Mouse (Mus musculus) megakaryocyte, embryonic 14.5 days (primary cell): Measurements from ENCODE around the gene Ubqln4.

ENCODE experiments used
- FLI1 ChIP-seq: IDR thresholded peaks from 2 replicates; pipeline ENCODE4 v1.6.1; 2012; ENCODE audit warnings: low read length, inconsistent platforms, mixed read lengths
- GATA1 ChIP-seq: IDR thresholded peaks from 3 replicates; pipeline ENCODE4 v1.6.1; 2012; ENCODE audit warnings: mixed read lengths, low read length, inconsistent platforms, borderline replicate concordance

DNA sequence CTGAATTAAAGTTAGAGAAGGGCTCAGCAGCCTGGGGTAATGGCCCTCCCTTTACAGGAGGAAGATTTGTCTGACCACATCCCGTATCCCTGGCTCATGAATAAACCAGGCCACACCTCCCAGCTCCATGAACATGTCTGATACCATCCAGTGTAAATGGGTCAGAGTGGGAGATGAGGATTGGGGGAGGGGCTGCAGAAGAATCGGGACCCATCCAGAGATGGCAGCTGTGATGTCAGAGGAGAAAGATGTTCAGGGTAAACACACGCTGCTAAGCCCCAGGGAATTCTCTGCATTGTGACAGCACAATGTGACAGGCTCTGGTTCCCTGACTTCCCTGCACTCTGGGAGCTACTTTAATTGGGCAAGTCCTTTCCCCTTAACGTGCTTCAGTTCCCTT lies 9.9 kb downstream of the Ubqln4 start:
- TF ChIP-seq FLI1 (no peak), GATA1 (no peak)
